Mouse (Mus musculus) urinary bladder, postnatal 36 days (tissue): ENCODE measurements at regions not wholly inside any gene's neighbourhood (a gene's known extent, or its start where the extent isn't known, plus 50 kb on each side); places are given as distances from the start of the nearest gene placed in this dataset.

Experiments
- DNase-seq, 2 experiments: peaks; one replicate each; pipeline ENCODE4 v3.0.0; 2022; ENCODE audit warnings: low spot score in 2 of 2, mixed read lengths in 1 of 2

GRCm38 (mm10) chr3:20590143-20590542 is 223.2 kb upstream of the Agtr1b start:
- DNase-seq, result no peak

GRCm38 (mm10) chr3:20551563-20551962 is 184.6 kb upstream of the Agtr1b start:
- DNase-seq, result no peak

GRCm38 (mm10) chr3:20543991-20544390 is 177.0 kb upstream of the Agtr1b start:
- DNase-seq, result no peak

- DNase-seq, result no peak
Observed at GRCm38 (mm10) chr3:20538492-20539004, 171.6 kb upstream of the Agtr1b start.

GRCm38 (mm10) chr3:20520738-20521137 is 153.8 kb upstream of the Agtr1b start:
- DNase-seq, result no peak

GRCm38 (mm10) chr3:20509192-20509591 is 142.2 kb upstream of the Agtr1b start:
- DNase-seq, result peak; percentile 16 to 54

- no peak for DNase-seq
Observed at GRCm38 (mm10) chr3:20505546-20505945, 138.6 kb upstream of the Agtr1b start.
